Mouse (Mus musculus) midbrain, embryonic 11.5 days (tissue): ENCODE measurements around the gene Mrps7. TPM values are rescaled to one million over a fixed set of nuclear protein-coding genes. Genes with fewer than 3 reads are reported as not detected.

Experiments used
- ATAC-seq: fragments of 200-750 bp; cut with Nextera tagmentation; 2 replicates; pipeline ENCODE4 v1.8.0; 2017; ENCODE audit warnings: moderate TSS enrichment, moderate library complexity; ENCODE audit not compliant: low FRiP score
- DNase-seq: peaks from one replicate; pipeline ENCODE4 v3.0.0; 2015; ENCODE audit warnings: low spot score; ENCODE audit errors: missing footprints
- H3K27ac ChIP-seq: fragments of 300-500 bp; sonication (generic); 2 replicates; pipeline ENCODE4 v1.5.1; 2014; ENCODE audit warnings: low read depth, low read length
- H3K27me3 ChIP-seq: fragments of 300-500 bp; sonication (generic); 2 replicates; pipeline ENCODE4 v1.6.1; 2014; ENCODE audit warnings: mild to moderate bottlenecking, low read length, moderate library complexity, mixed read lengths; ENCODE audit not compliant: control insufficient read depth, insufficient read depth
- H3K36me3 ChIP-seq: fragments of 300-500 bp; sonication (generic); 2 replicates; pipeline ENCODE4 v1.6.1; 2014; ENCODE audit warnings: mild to moderate bottlenecking, low read length, moderate library complexity, mixed read lengths; ENCODE audit not compliant: control insufficient read depth, insufficient read depth
- H3K4me1 ChIP-seq: fragments of 300-500 bp; sonication (generic); 2 replicates; pipeline ENCODE4 v1.6.1; 2014; ENCODE audit warnings: low read length; ENCODE audit not compliant: control insufficient read depth, insufficient read depth
- H3K4me2 ChIP-seq: fragments of 300-500 bp; sonication (generic); 2 replicates; pipeline ENCODE4 v1.6.1; 2014; ENCODE audit warnings: mild to moderate bottlenecking, moderate library complexity
- H3K4me3 ChIP-seq: fragments of 300-500 bp; sonication (generic); 2 replicates; pipeline ENCODE4 v1.5.1; 2014; ENCODE audit warnings: low read depth, low read length
- H3K9ac ChIP-seq: fragments of 300-500 bp; sonication (generic); 2 replicates; pipeline ENCODE4 v1.6.1; 2014; ENCODE audit warnings: low read length
- H3K9me3 ChIP-seq: fragments of 300-500 bp; sonication (generic); 2 replicates; pipeline ENCODE4 v1.6.1; 2016; ENCODE audit warnings: low read length; ENCODE audit not compliant: control insufficient read depth
- WGBS: fragments of 180-500 bp; shearing (Covaris S2); extraction: QIAGEN DNeasy Blood & Tissue Kit; methylation state at CpG from one replicate; pipeline ENCODE4 v1.1.7; 2014; 5-methylcytosine and 5-hydroxymethylcytosine counted together
- polyA plus RNA-seq: library from polyadenylated mRNA; unstranded; fragments of >200 nt; fragmentation: Nextera tagmentation; extraction: Ambion mirVana; gene quantifications from 2 replicates; pipeline ENCODE4 v1.2.1, GENCODE M21; 2014

Mrps7 gene
- polyA plus RNA-seq, 1 experiment from 2014 or later = 105 TPM

DNA sequence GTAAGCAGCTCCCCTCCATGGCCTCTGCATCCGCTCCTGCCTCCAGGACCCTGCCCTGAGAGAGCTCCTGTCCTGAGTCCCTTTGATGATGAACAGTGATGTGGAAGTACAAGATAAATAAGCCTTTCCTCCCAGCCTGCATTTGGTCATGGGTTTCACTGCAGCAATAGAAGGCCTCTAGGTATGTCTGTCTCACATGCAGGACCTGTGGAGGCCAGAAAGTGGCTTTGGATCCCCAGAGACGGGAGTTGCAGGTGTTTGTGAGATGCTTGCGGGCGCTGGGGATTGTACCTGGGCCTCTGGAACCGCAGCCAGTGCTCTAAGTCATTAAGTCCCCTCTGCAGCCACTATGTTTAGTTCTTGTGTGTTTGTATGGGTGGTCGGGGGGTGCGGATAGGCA is 16.2 kb downstream of the Mrps7 start:
- Histone ChIP-seq H3K27ac (no peak overlapping the region), H3K27me3 (no peaks in the 10 kb centered on the region), H3K4me2 (no peak overlapping the region), H3K36me3 (0 out of 2 replicates have a peak, but pooled peaks cover 2% of the 10 kb centered on the region), H3K4me1 (no peaks in the 10 kb centered on the region), H3K9me3 (no peaks in the 10 kb centered on the region), H3K4me3 (no peak overlapping the region), H3K9ac (no peak overlapping the region)
- 93% methylated on average over 7 of the region's 7 CpGs for WGBS
- ATAC-seq = no peak
- no peak for DNase-seq

DNA sequence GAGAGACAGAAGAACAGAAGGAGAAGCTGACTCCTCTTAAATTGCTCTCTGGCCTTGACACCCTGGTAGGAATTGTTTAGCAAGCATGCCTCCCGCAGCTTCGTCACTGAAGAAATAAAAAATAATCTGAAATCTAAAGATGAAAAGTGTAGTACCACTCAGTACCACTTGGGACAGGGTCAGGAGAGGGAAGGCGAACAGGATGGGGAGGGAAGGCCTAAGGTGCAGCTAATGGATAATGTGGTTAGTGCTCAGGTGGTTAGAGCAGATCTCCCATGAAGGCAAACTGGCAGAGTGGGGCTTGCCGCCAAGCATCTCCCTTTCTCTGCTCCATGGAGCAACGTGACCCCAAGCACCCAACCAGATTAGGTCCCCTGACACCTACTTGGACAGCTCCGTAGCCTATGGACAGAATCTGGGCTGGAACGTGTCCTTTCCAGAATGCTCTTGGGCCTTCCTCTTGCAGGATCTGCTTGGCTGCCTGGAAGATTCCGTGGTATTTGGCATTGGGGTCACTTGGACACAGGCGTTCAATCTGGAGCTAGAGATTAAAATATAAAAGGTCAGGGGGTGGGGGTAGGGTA is 19.9 kb downstream of the Mrps7 start:
- ATAC-seq (no peak), DNase-seq (no peak)
- no peak overlapping the region for H3K4me2 ChIP-seq
- H3K4me1 ChIP-seq = peaks cover 4% of the 10 kb centered on the region; the same call in 1 of the 2 replicates
- no peaks in the 10 kb centered on the region for H3K9me3 ChIP-seq
- no peak overlapping the region for H3K4me3 ChIP-seq
- H3K9ac ChIP-seq = no peak overlapping the region
- 0 out of 2 replicates have a peak, but pooled peaks cover 2% of the 10 kb centered on the region for H3K36me3 ChIP-seq
- 75% methylated on average over 9 of the region's 9 CpGs for WGBS
- no peak overlapping the region for H3K27ac ChIP-seq
- no peaks in the 10 kb centered on the region for H3K27me3 ChIP-seq

DNA sequence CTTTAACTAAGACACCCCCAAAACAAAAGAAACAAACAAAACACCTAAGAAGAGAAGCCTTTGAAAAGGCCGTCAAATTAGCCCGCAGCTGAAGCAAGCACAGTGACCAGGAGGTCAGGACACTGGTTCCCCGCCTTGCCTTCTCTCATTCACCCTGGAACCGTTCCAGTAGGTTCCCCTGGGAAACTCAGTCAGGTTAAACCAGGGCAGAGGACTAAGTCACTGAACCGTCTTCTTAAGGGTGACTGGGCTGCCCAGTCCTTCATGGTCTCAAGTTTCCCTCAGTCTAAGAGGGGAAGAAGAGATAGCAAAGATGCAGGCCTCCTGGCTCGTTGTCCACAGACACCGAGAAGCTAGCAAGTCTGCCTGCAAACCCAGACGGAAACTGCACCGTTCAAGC is 22.2 kb downstream of the Mrps7 start:
- no peaks in the 10 kb centered on the region for H3K9me3 ChIP-seq
- 0 out of 2 replicates have a peak, but pooled peaks cover 2% of the 10 kb centered on the region for H3K36me3 ChIP-seq
- H3K27me3 ChIP-seq = no peaks in the 10 kb centered on the region
- H3K9ac ChIP-seq = no peak overlapping the region
- H3K27ac ChIP-seq = no peak overlapping the region
- peaks cover 4% of the 10 kb centered on the region; the same call in 1 of the 2 replicates for H3K4me1 ChIP-seq
- H3K4me2 ChIP-seq = no peak overlapping the region
- 83% methylated on average over 9 of the region's 9 CpGs for WGBS
- ATAC-seq = no peak
- no peak overlapping the region for H3K4me3 ChIP-seq
- no peak for DNase-seq

DNA sequence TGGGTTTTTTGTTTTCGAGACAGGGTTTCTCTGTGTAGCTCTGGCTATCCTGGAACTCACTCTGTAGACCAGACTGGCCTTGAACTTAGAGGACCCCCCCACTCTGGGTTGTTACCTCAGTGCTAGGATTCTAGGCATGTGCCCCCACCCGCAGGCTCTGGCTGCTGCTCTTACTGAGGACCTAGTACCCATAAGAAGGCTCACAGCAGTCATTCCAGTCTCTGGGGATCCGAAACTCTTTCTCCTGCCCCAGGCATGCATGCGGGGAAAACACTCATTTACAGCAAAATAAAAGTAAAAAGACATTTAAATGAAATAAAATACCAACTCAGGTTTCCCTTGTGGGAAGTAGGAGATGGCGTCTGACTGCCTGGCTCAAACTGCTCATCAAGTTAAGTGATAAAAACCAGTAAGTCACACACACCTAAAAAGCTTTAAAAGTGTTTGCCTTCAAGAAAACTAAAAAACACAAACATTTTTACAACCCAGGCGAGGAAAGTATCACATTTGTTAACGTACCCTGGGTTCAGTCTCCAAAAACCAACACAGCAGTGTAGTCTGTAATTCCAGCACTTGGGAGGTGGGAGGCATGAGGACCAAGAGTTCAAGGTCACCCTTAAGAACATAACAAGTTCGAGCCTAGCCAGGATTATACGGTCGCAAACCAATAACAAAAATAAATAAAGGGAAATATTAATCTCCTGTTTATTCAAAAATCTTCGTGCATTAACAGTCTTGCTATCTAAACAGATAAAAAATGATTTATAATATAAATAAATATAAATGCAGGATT is 23.3 kb downstream of the Mrps7 start:
- peak overlapping the region; percentile 71 for H3K4me3 ChIP-seq
- H3K36me3 ChIP-seq = 0 out of 2 replicates have a peak, but pooled peaks cover 2% of the 10 kb centered on the region
- ATAC-seq (no peak), DNase-seq (no peak)
- 61% methylated on average over 11 of the region's 11 CpGs for WGBS
- no peaks in the 10 kb centered on the region for H3K9me3 ChIP-seq
- no peak overlapping the region for H3K27ac ChIP-seq
- H3K4me1 ChIP-seq = peaks cover 4% of the 10 kb centered on the region; the same call in 1 of the 2 replicates
- peak overlapping the region; percentile 73 for H3K9ac ChIP-seq
- no peaks in the 10 kb centered on the region for H3K27me3 ChIP-seq
- peak overlapping the region; percentile 91 for H3K4me2 ChIP-seq

DNA sequence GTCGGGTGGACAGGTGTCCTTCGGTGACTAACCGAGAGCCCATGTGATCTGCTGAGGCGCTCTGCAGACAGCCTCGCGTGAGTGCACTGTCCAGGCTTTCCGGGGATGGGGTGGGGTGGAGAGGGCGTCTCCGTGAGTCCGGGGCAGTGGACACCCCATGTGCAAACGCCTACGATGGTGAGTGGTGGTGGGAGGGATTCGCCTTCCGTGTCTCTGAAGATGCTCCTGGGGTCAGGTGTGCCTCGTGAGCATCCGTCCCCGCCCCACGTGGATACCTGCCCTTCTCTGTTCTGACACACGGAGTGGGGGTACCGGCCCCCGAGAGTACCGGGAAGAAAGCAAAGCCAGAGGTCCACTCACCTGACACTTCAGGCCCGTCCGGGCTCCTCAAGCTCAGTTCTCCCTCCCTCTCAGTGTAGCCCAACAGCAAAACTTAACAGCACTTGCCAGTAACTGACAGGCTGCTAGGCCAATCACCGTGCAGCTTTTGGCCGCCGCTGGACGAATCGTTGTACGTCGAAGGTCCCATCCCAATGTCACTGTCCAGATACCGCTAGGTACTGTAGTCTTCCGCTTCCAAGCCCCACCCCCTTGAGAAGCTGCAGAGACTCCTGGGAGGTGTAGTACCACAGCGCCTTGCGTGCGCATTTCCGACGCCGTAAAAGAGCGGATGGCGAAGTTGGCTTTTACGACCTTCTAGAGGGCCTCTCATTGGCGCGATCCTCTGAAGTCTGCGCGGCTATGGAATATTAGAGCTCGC is 24.2 kb downstream of the Mrps7 start, which contains the start of gene Slc25a19:
TSS of gene Slc25a19 (minus strand) at position 591 of the 760 bp plus-strand sequence.
- no peak within 1 kb of the TSS for H3K27ac ChIP-seq
- under 1% methylated on average over 47 of the region's 47 CpGs for WGBS
- ATAC-seq = peak; percentile 98
- peak; percentile 99 for DNase-seq
- H3K27me3 ChIP-seq = no peaks in the 10 kb centered on the region
- no peaks in the 10 kb centered on the region for H3K9me3 ChIP-seq
- peak within 1 kb of the TSS; percentile 71 for H3K4me3 ChIP-seq
- peak within 1 kb of the TSS; percentile 91 for H3K4me2 ChIP-seq
- peaks cover 4% of the 10 kb centered on the region; the same call in 1 of the 2 replicates for H3K4me1 ChIP-seq
- no peaks in the 10 kb centered on the region for H3K36me3 ChIP-seq
- H3K9ac ChIP-seq = peak within 1 kb of the TSS; percentile 73

DNA sequence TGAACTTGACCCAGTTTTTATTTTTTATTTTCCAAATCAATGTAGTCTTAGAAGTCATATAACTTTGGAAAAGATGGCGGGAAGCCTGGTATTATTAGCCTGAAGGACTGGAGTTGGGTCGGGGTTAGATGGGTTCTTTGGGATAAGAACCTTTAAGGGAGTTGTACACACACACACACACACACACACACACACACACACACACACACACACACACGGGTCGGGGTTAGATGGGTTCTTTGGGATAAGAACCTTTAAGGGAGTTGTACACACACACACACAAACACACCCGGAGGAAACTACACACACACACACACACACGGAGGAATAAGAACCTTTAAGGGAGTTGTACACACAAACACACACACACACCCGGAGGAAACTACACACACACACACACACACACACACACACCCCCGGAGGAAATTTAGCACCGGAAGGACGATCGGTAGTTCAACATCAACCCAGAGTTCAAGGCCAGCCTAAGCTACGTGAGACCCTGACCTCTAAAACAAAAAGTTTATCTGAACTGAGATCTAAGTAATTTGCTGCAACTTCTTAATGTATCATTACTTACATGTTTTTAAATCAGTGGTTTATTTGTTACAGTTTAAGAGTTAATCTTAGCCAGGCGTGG is 24.9 kb downstream of the Mrps7 start:
- Histone ChIP-seq H3K27me3 (no peaks in the 10 kb centered on the region), H3K36me3 (no peaks in the 10 kb centered on the region), H3K4me1 (peaks cover 4% of the 10 kb centered on the region; the same call in 1 of the 2 replicates), H3K9me3 (no peaks in the 10 kb centered on the region), H3K27ac (no peak overlapping the region), H3K4me3 (peak overlapping the region; percentile 71), H3K4me2 (peak overlapping the region; percentile 37), H3K9ac (peak overlapping the region; percentile 55)
- peak; percentile 54 for ATAC-seq
- DNase-seq = peak; percentile 90
- 55% methylated on average over 13 of the region's 13 CpGs for WGBS

DNA sequence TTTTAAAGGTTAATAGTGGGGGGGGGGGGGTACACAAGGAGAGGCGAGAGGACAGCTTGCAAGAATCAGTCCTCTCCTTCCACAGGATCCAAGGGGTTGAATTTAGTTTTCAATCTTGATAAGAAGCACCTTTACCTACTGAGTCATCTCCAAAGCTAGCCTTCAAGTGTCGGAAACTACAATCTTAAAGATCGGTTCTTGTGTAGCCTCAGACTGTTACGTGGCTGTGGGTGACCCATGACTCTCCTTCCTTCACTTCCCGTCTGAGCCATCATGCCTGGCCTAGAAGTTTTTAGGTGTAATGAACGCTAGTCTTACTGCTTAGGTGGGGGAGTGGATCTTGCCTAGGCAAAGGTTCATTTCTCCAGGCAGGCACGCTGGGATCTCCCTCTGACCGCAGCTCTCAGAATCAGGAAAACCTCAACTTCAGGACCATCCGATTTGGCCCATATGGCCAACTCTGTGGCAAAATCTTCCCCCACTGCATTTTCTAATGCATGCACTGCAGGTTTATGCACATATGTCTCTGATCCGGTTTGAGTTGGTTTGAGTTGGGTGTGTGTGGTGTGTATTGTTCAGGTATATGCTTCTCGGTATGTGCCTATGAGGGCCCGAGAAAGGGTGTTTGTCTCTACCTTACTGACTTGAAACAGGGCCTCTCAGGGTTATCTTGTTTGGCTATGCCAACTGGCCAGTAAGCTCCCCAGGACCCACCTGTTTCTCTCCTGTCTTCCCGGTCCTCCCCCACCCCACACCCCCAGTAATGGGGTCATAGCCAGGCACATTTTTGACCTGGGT is 26.2 kb downstream of the Mrps7 start:
- ATAC-seq = no peak
- no peak overlapping the region for H3K4me3 ChIP-seq

More for the DNA sequence above, 26.2 kb downstream of the Mrps7 start:
- WGBS = 85% methylated on average over 13 of the region's 13 CpGs
- Histone ChIP-seq H3K27ac (no peak overlapping the region), H3K4me1 (peaks cover 4% of the 10 kb centered on the region; the same call in 1 of the 2 replicates), H3K36me3 (no peaks in the 10 kb centered on the region), H3K4me2 (no peak overlapping the region), H3K9ac (no peak overlapping the region), H3K9me3 (no peaks in the 10 kb centered on the region), H3K27me3 (no peaks in the 10 kb centered on the region)
- no peak for DNase-seq
